Mouse (Mus musculus) c-Kit-negative CD71-positive TER-119-positive erythroid progenitor cells, embryonic 14.5 days (primary cell): Measurements from ENCODE around the gene Ybx1.

Experiments
- DNase-seq: peaks from one replicate; pipeline ENCODE4 v3.0.0-alpha.2; 2013; ENCODE audit warnings: low read depth, low spot score

Ybx1 gene

GRCm38 (mm10) chr4:119274627-119275026 is 19.8 kb downstream of the Ybx1 start:
- DNase-seq = no peak

DNA sequence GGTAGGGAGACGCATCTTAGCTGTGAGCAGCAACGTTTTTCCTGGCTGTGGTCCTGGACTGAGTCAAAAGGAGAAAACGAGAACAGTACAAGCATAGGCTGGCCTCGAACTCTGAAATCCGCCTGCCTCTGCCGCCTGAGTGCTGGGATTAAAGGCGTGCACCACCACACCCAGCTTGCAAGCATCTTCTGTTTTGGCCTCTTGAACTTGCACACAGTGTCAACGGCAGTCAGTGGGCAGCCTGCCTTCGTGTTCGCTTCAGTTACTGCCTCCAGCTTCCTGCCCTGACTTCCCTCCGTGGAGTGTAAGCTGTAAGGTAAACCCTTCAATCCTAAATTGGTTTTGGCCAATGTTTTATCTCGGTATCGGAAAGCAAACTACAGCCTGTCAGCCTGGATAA is 27.8 kb downstream of the Ybx1 start:
- no peak for DNase-seq

- DNase-seq = no peak
Measured at GRCm38 (mm10) chr4:119263459-119263858, 30.9 kb downstream of the Ybx1 start.

DNA sequence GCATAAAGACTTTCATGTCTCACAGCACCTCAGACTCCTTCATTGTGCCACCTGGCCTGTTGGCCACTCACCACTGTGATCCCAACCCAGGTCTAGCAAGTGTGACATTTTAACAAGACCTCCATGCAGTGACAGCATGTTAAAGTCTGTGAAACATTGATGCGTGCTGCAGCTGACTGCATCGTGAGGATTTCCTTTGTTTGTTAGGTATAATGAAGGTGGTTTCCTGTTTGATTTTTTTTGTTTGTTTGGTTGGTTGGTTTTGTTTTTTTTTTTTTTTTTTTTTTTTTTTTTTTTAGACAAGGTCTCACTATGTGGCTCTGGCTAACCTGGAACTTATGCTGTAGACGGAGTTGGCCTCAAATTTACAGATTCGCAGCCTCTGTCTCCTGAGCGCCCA is 31.9 kb downstream of the Ybx1 start:
- DNase-seq = no peak

DNA sequence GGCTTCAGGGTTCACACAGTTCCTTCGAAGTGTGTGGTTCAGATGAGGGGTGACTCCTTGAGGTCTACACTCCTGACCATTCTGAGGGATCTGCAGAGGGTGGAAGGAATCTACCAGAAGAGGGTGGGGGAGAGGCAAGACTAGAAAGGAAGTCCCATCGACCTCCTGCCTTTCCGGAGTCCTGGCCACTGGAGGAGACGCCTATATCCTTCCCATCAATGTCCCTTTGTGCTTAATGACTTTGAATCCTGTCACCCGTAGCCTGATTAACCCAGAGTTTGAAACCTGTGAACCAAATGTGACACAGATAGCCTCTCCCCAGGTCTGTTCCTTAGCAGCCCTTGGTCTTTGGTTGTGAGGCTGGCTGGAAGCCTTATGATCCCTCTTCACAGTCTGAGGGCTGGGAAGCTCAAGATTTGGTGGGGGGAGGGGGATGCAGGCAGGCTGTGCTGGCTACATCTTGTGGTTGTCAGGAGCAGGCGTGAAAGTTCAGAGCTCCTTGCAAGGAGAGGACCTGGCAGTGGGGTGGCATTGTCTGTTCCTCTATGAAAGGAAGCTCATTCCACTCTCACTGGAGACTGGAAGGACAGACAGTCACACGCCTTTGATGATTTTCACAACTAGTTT is 33.2 kb downstream of the Ybx1 start:
- DNase-seq = no peak

DNA sequence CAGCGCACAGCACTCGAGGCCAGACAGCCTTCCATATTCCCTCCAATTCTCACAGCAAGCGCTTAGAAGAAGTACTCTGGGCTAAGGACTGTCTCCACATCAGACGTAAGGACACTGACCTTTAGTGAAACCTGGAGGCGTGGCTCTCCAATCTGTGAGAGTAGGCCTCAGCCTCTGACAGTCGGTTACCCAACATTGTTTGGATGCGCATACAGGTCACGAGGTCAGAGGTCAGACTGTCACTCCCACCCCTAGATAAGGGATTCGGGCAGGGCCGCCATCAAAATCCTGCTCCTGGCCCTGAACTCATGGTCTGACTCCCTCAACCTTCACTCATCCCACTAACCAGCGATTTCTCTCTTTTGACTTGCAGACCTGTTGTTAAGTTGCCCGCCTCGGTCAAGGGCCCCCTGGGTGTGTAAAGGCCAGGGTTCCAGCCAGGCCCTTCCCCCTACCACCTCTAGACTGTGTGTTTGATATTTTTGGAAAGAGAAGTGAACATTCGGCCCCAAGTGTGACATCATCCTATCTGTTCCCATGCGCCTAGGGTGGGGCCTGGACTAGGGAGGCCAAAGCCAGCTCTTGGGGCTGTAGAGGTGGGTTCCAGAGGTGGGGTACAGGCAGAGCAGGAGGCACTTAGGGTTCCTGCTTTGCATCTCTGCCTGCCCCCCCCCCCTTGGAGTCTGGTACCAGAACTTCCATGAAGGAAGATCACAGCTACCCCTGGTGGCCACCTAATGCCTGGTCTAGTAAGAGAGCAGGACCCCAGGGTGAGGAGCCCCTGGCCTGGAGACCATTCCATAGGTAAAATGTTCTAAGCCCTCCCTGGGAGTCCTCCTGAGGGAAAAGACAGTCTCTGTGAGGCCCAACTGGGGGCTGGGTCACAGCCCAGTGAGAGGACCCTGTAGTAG is 34.8 kb downstream of the Ybx1 start:
- DNase-seq = no peak

GRCm38 (mm10) chr4:119257083-119257482 is 37.3 kb downstream of the Ybx1 start:
- no peak for DNase-seq

- no peak for DNase-seq
Measured at GRCm38 (mm10) chr4:119255351-119255750, 39.1 kb downstream of the Ybx1 start, which contains the start of gene Cldn19. Cldn19 (plus strand) TSS chr4:119255414.

DNA sequence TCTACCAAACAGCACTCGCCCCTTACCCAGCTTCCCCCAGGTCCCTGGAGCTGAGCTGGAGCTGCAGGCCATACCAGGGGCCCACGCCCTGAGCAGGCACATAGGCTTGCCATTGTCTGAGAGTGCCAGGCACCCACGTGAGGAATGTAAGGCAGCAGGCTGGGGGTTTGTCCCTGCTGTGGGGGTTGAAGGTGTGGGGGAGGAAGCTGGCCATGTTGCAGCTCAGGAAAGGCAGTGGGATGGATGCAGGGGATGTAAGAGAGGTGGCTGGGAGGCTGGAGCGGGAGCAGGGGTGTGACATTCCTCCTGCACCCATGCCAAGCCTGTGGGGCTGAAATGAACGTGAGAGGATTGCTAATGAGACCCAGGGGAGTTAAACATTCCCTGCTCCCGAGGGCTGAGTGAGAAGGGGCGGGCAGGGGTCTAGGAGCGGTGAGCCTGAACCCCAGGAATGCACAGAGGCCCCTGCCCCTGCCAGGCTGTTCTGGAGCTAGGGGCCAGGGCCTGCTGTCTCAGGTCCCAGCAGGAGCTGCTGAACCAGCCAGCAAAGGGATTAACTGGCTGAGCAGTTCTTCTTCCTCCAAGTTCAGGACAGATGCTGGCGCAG is 40.3 kb downstream of the Ybx1 start:
- no peak for DNase-seq

DNA sequence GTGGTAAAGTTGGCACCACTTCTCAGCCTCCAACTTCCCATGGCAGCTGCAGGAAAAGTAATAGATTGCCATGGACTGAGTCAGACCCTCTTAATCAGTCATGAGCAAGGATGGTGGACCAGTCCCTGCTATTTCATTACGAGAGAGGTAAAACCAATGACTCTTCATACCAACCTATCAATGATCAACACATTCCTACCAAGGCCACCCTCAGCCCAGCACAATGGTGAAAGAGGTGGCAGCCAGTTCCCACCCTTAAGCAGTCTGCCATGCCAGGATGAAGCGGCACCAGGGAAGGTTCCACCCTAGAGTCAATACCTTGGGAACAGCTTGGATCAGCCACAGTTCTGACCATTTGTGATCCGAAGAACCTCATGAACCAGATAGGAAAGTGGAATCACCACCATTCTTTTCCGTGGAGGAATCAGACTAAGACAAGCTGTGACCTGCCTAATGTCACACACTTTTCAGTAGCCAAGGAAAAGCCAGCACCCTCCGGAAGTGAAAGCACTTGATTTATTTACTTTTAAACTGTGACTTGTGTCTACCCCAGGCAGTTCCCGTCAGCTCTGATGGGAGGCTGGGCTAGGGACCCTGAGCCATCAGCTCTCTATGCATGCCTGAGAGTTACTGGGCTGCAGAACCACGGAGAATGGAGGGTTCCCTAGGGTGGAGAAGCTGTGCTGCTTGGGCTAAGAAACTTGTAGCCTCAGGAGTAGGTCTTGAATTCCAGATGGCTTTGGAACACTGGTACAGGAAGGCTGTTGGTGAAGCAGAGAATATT is 42.2 kb downstream of the Ybx1 start:
- no peak for DNase-seq

DNA sequence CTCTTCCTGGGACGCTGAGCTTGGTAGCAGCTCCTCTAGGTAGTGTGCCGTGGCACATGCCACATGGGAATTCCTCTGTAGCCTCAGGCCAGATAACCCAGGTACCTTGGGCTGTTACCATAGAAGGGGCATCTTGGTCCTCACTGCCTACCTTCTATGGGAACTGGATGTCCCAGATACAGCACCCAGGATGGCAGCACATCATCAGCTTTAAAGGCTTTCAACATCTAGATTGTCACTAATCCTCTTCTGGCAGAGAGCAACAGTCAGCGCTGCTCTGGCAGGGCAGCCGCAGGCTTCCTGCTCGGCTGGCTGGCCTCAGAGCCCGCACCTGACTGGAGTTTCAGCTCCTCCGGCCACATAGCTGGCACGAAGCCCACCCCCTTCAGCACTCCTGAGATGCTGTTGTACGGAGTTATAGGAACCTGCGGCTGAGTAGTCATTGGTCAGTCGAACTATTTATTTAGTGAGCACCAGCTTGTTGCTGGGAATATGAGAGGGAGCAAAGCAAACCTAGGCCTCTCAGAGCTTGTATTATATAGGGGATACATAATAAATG is 45.9 kb downstream of the Ybx1 start:
- no peak for DNase-seq

DNA sequence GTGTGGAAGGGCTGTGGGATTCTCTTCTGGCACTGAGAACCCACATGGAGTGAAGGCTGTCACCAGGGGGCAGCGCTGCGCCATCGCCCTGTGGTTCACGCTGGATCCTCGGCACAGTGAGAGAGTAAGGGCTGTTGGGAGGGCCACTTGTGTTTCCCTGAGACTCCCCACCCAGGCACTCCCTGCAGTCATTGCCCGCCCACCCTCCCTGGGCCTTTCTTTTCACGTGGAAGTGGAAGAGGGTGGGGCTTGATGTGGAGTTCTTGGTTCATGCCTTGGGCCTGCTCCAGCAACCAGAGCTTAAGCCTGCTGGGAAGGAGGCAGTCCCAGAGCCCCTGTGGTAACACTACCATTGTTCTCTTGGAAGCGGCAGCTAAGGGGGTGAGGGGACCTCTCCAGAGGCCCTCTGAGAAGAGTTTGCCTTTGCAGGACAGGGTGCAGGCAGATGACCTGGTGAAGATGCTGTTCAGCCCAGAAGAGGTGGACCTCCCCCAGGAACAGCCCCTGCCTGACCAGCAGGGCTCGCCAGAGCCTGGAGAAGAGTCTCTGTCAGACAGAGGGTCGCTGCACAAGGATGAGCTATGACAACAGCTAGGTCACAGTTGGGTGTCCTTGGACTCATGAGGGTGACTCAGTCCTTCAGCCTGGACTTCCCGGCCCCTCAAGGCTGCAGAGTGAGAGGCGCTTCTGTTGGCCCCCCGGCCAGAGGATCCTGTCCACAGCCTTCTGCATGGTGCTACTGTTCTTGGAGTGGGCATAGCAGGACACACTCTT is 46.8 kb downstream of the Ybx1 start:
- DNase-seq = no peak

GRCm38 (mm10) chr4:119246688-119247225 is 47.6 kb downstream of the Ybx1 start:
- no peak for DNase-seq

- no peak for DNase-seq
Measured at GRCm38 (mm10) chr4:119245961-119246360, 48.4 kb downstream of the Ybx1 start.

DNA sequence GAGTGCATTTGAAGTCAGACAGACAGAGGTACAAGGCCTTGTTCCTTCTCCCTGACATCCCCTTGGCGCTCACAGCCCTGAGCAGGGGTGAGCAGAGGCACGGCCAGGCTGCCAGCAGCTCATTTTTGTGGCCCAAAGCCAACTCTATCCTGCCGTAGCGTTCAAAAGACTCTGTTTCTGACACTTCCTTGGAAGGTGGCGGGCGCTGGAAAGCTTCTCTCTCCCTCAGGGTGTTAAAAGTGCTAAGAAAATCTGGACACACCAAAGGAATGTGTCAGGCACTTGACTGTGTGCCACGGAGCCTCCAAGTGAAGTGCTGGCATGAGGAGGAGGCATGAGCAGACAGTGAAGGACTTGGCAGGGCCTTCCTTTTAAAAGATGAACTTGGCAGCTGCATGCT is 48.8 kb downstream of the Ybx1 start:
- no peak for DNase-seq

- no peak for DNase-seq
Measured at GRCm38 (mm10) chr4:119244468-119245240, 49.8 kb downstream of the Ybx1 start.

GRCm38 (mm10) chr4:119242571-119242970 is 51.8 kb downstream of the Ybx1 start:
- DNase-seq = no peak

- no peak for DNase-seq
Measured at GRCm38 (mm10) chr4:119241664-119242063, 52.7 kb downstream of the Ybx1 start.

GRCm38 (mm10) chr4:119239181-119239682 is 55.2 kb downstream of the Ybx1 start:
- DNase-seq = peak; percentile 67
